Mouse (Mus musculus): ENCODE results near the gene Map7. TPM values are rescaled to one million over a fixed set of nuclear protein-coding genes. Genes with fewer than 3 reads are reported as not detected.

Gene Map7
- polyA plus RNA-seq, 1 experiment: 82.2 TPM

DNA sequence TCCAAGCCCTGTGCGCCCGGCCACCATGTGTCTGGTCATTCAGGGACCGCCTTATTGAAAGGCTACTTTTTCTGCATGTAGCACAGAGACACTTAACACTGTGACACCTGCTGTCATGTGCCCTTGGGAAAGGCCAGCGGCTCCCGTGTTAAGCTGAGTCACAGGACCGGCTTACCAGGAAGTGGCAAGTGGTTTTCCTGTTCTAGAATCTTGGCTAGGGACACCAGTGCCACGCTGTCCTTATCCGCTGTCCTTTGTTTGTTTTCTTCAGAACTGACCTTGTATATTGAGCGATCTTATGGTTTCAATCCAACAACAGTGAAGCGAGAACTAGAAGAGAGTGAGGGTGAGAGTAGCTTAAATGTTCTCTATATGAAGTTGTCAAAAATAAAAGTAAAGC lies 85.2 kb downstream of the Map7 start:
- no peaks in the 10 kb centered on the region; the same call in 1 of the 2 replicates for H3K4me1 ChIP-seq (ENCODE audit: control insufficient read depth, insufficient read depth, low read length)
- TF ChIP-seq POLR2A (IDR thresholded peaks at IDR 0.05; ENCODE audit: control insufficient read depth, low read depth, low read length): no peak
- no peak for TF ChIP-seq CTCF (IDR thresholded peaks at IDR 0.05; ENCODE audit: control insufficient read depth, insufficient read depth, insufficient replicate concordance, low read depth, low read length)
- H3K36me3 ChIP-seq (ENCODE audit: control insufficient read depth, insufficient read depth, low read length): no peaks in the 10 kb centered on the region
- H3K27me3 ChIP-seq (ENCODE audit: control insufficient read depth, insufficient read depth, low read length): no peaks in the 10 kb centered on the region
- H3K27ac ChIP-seq (ENCODE audit: control insufficient read depth, insufficient read depth, low read depth, low read length): no peak overlapping the region
- H3K4me3 ChIP-seq (ENCODE audit: control insufficient read depth, low read depth, low read length): no peak overlapping the region

DNA sequence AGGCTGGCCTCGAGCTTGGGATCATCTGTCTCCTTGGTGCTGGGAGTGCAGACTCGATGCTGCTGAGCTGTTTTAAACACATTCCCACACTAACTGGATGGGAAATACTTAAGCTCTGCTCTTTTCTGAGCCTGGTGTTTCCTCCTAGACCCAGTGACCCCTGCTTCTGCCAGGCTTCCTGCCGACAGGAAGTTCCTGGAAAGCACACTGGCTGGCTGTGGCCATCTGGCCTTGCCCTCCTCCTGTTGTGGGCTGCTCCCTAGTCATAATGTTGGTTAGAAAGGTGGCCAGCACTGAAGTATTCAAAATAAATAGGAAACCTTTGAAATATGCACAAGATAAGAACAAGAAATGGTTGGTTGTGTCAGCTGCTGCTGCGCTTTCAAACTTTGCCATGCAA lies 86.2 kb downstream of the Map7 start:
- H3K36me3 ChIP-seq (ENCODE audit: control insufficient read depth, insufficient read depth, low read length): no peaks in the 10 kb centered on the region
- no peaks in the 10 kb centered on the region; the same call in 1 of the 2 replicates for H3K4me1 ChIP-seq (ENCODE audit: control insufficient read depth, insufficient read depth, low read length)
- TF ChIP-seq POLR2A (IDR thresholded peaks at IDR 0.05; ENCODE audit: control insufficient read depth, low read depth, low read length) (no peak), CTCF (IDR thresholded peaks at IDR 0.05; ENCODE audit: control insufficient read depth, insufficient read depth, insufficient replicate concordance, low read depth, low read length) (no peak)
- no peak overlapping the region for H3K4me3 ChIP-seq (ENCODE audit: control insufficient read depth, low read depth, low read length)
- no peaks in the 10 kb centered on the region for H3K27me3 ChIP-seq (ENCODE audit: control insufficient read depth, insufficient read depth, low read length)
- H3K27ac ChIP-seq (ENCODE audit: control insufficient read depth, insufficient read depth, low read depth, low read length): no peak overlapping the region

DNA sequence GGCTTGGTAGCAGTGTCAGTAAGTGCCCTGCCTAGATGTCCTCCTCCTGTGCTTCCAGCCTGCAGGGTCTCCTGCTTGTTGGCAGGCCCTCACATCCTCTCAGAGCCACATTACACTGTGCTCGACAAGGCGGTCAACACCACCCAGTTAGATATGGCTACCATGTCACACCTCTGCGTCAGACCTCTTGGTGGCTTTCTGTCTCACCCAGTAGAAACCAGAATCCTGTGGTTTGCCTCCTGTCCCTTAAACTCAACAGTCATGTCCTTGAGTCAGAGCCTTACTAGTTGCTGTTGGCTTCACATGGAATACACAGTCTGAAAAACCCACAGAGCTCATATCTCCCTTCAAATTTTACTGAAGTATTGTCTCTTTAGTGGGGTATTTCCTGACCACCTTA lies 87.4 kb downstream of the Map7 start:
- Histone ChIP-seq H3K27me3 (ENCODE audit: control insufficient read depth, insufficient read depth, low read length) (no peaks in the 10 kb centered on the region), H3K27ac (ENCODE audit: control insufficient read depth, insufficient read depth, low read depth, low read length) (no peak overlapping the region), H3K4me3 (ENCODE audit: control insufficient read depth, low read depth, low read length) (no peak overlapping the region), H3K4me1 (ENCODE audit: control insufficient read depth, insufficient read depth, low read length) (no peaks in the 10 kb centered on the region; the same call in 1 of the 2 replicates), H3K36me3 (ENCODE audit: control insufficient read depth, insufficient read depth, low read length) (no peaks in the 10 kb centered on the region)
- TF ChIP-seq CTCF (IDR thresholded peaks at IDR 0.05; ENCODE audit: control insufficient read depth, insufficient read depth, insufficient replicate concordance, low read depth, low read length): no peak
- TF ChIP-seq POLR2A (IDR thresholded peaks at IDR 0.05; ENCODE audit: control insufficient read depth, low read depth, low read length): no peak

DNA sequence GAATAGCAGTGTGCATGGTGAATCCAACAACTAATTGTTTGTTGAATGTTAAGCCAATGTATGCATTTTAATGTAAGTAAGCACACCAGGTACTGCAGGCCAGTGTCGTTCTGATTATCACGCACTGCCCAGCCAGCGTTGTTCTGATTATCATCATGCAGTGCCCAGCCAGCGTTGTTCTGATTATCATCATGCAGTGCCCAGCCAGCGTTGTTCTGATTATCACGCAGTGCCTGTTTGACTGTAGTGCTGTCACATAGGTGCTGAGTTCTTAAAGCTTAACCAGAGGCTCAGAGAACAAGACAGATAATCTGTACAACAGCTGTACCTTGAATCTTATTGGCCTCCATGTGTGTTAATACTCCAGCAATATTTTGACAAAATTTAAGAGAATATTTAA lies 88.0 kb downstream of the Map7 start:
- Histone ChIP-seq H3K27ac (ENCODE audit: control insufficient read depth, insufficient read depth, low read depth, low read length) (no peak overlapping the region), H3K4me3 (ENCODE audit: control insufficient read depth, low read depth, low read length) (no peak overlapping the region), H3K4me1 (ENCODE audit: control insufficient read depth, insufficient read depth, low read length) (no peaks in the 10 kb centered on the region; the same call in 1 of the 2 replicates), H3K27me3 (ENCODE audit: control insufficient read depth, insufficient read depth, low read length) (no peaks in the 10 kb centered on the region), H3K36me3 (ENCODE audit: control insufficient read depth, insufficient read depth, low read length) (no peaks in the 10 kb centered on the region)
- TF ChIP-seq POLR2A (IDR thresholded peaks at IDR 0.05; ENCODE audit: control insufficient read depth, low read depth, low read length): no peak
- no peak for TF ChIP-seq CTCF (IDR thresholded peaks at IDR 0.05; ENCODE audit: control insufficient read depth, insufficient read depth, insufficient replicate concordance, low read depth, low read length)

DNA sequence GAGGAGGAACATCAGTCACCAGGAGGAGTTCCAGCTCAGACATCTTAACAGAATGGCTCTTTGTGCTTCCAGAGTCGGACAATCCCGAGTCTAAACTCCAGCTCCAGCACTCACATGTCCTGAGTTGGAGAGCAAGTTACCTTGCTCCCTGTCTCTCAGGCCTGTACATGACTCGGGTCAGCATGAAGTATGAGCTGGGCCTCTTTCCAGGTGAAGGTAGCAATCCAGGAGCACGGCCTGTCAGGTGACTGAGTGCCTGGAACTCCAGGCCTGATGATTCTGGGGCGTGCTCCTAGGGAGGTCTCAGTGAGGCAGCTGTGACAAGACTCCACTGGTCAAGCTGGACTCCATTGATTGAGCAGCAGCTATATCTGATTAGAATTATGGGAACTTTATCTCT lies 90.0 kb downstream of the Map7 start:
- TF ChIP-seq POLR2A (IDR thresholded peaks at IDR 0.05; ENCODE audit: control insufficient read depth, low read depth, low read length) (no peak), CTCF (IDR thresholded peaks at IDR 0.05; ENCODE audit: control insufficient read depth, insufficient read depth, insufficient replicate concordance, low read depth, low read length) (no peak)
- Histone ChIP-seq H3K27ac (ENCODE audit: control insufficient read depth, insufficient read depth, low read depth, low read length) (peak overlapping the region; percentile 28; the same call in 1 of the 2 replicates), H3K36me3 (ENCODE audit: control insufficient read depth, insufficient read depth, low read length) (no peaks in the 10 kb centered on the region), H3K27me3 (ENCODE audit: control insufficient read depth, insufficient read depth, low read length) (no peaks in the 10 kb centered on the region), H3K4me3 (ENCODE audit: control insufficient read depth, low read depth, low read length) (no peak overlapping the region), H3K4me1 (ENCODE audit: control insufficient read depth, insufficient read depth, low read length) (no peaks in the 10 kb centered on the region; the same call in 1 of the 2 replicates)

DNA sequence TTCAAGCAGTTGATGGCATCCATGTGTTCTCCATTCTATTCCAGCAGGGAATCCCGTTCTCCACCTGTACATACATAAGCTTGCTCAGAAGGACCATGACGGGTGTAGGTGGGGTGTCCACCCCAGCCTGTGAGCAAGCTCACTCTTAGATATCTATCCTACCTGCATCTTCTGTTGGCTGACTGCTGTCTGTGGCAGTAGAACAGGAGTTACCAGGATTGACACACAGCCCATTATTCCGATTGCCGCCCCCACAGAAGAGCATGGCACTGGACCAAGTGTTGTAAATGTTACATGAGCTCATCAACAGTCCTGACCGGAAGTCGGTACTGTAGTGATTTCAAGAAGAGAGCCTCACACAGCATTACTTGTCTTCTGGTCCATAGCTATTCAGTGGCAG lies 92.6 kb downstream of the Map7 start:
- TF ChIP-seq POLR2A (IDR thresholded peaks at IDR 0.05; ENCODE audit: control insufficient read depth, low read depth, low read length): no peak
- TF ChIP-seq CTCF (IDR thresholded peaks at IDR 0.05; ENCODE audit: control insufficient read depth, insufficient read depth, insufficient replicate concordance, low read depth, low read length): no peak
- H3K4me3 ChIP-seq (ENCODE audit: control insufficient read depth, low read depth, low read length): no peak overlapping the region
- H3K27ac ChIP-seq (ENCODE audit: control insufficient read depth, insufficient read depth, low read depth, low read length): no peak overlapping the region
- H3K36me3 ChIP-seq (ENCODE audit: control insufficient read depth, insufficient read depth, low read length): no peaks in the 10 kb centered on the region
- H3K4me1 ChIP-seq (ENCODE audit: control insufficient read depth, insufficient read depth, low read length): no peaks in the 10 kb centered on the region
- H3K27me3 ChIP-seq (ENCODE audit: control insufficient read depth, insufficient read depth, low read length): no peaks in the 10 kb centered on the region

DNA sequence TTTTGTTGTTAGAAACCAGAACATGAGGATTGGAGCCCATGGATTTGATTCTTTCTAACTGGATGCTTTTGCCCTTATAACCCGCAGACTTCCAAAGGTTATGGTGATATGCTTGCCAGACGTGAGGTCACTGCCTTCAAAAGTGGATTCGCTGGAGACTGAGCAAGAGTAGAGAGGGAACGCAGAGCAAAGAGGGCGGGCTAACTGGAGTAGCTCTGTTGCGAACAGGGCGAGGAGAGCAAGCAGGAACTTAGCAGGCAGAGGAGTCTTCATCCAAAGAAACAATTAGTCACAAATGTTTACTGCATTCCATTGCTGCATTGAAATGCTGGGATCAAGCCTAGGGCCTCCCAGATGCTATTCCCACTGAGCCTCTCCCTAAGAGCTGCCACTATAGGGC lies 95.0 kb downstream of the Map7 start:
- no peaks in the 10 kb centered on the region for H3K27me3 ChIP-seq (ENCODE audit: control insufficient read depth, insufficient read depth, low read length)
- no peaks in the 10 kb centered on the region for H3K4me1 ChIP-seq (ENCODE audit: control insufficient read depth, insufficient read depth, low read length)
- no peaks in the 10 kb centered on the region for H3K36me3 ChIP-seq (ENCODE audit: control insufficient read depth, insufficient read depth, low read length)

DNA sequence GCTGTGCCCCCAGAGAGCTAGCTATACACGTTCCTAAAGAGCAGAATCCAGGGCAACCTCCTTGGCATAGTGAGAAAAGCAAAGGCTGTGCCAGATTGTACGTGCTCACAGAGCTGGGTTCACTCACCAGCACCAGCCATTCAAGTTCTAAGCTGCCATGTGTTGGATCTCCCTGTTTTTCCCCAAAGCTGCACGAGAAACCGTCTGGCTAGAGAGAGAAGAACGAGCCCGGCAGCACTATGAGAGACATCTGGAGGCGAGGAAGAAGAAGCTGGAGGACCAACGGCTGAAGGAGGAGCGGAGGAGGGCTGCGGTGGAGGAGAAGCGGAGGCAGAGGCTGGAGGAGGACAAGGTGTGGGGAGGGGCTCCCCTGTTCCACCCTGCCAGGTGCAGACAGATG lies 96.8 kb downstream of the Map7 start:
- no peak overlapping the region for H3K27ac ChIP-seq (ENCODE audit: control insufficient read depth, insufficient read depth, low read depth, low read length)
- H3K27me3 ChIP-seq (ENCODE audit: control insufficient read depth, insufficient read depth, low read length): no peaks in the 10 kb centered on the region
- H3K4me3 ChIP-seq (ENCODE audit: control insufficient read depth, low read depth, low read length): no peak overlapping the region
- H3K36me3 ChIP-seq (ENCODE audit: control insufficient read depth, insufficient read depth, low read length): no peaks in the 10 kb centered on the region
- no peaks in the 10 kb centered on the region for H3K4me1 ChIP-seq (ENCODE audit: control insufficient read depth, insufficient read depth, low read length)
- TF ChIP-seq CTCF (IDR thresholded peaks at IDR 0.05; ENCODE audit: control insufficient read depth, insufficient read depth, insufficient replicate concordance, low read depth, low read length): no peak

More for the DNA sequence above, 95.0 kb downstream of the Map7 start:
- TF ChIP-seq CTCF (IDR thresholded peaks at IDR 0.05; ENCODE audit: control insufficient read depth, insufficient read depth, insufficient replicate concordance, low read depth, low read length) (no peak), POLR2A (IDR thresholded peaks at IDR 0.05; ENCODE audit: control insufficient read depth, low read depth, low read length) (no peak)
- no peak overlapping the region for H3K4me3 ChIP-seq (ENCODE audit: control insufficient read depth, low read depth, low read length)
- H3K27ac ChIP-seq (ENCODE audit: control insufficient read depth, insufficient read depth, low read depth, low read length): no peak overlapping the region
